Mouse (Mus musculus): ENCODE data around the gene Slain2.
"Not testable (repeated sequence)": the region's sequence is repeated elsewhere in the genome, so short reads cannot be mapped to it uniquely, and the experiment has no call there.

Gene Slain2

DNA sequence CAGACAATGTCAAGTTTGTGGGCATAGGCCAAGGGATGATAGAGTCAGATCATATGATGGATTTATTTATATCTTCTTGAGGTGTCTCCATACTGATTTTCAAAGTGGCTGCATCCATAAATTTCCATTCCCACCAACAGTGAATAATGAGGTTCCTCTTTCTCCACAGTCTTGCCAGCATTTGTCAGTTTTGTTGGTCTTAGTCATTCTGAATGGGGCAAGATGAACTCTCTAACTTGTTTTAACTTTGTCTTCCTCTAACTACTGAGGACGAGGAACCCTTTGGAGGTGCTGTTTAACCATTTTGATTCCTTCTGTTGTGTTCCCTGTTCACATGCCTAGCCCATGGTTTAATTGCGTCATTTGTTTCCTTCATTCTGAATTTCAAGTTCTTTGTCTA lies 36.1 kb downstream of the Slain2 start:
- DNase-seq (ENCODE audit: low spot score) = no peak

- no peak for DNase-seq (ENCODE audit: low spot score)
Measured at GRCm38 (mm10) chr5:72953996-72954604, 40.0 kb downstream of the Slain2 start.

- DNase-seq (ENCODE audit: low spot score) = no peak
Measured at GRCm38 (mm10) chr5:72957281-72957680, 43.2 kb downstream of the Slain2 start.

DNA sequence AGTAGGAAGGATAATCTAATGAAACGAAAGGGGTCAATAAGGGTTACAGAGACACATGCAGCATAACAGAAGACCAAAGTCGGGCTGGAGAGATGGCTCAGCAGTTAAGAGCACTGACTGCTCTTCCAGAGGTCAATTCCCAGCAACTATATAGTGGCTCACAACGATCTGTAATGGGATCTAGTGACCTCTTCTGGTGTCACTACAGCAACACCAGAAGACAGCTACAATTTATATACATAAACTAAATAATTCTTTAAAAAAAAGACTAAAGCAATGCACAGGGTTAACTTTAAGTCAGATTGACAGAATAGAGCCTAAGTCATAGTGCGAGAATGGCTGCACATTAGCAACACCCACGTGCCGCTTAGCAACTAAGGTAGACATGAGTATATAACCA lies 46.0 kb downstream of the Slain2 start:
- DNase-seq (ENCODE audit: low spot score) = no peak

DNA sequence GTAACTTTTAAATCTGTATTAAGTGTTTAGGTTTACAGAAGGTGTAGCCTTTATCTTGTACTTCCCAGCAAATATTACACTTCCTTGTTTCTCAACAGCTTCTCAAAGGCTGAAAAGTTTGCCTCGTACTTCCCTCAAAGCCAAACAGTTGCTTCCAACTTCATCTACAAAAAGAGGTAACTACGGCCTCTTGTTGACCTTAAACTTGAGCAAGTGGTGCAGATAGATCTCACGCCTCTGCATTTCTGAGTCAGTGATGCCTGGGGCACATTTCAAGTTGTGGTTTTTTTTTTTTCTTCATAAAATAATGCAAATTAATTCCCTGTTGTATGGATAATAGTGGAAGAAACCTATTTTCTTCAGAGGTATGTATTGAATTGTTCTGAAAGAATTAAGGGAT lies 51.6 kb downstream of the Slain2 start:
- DNase-seq (ENCODE audit: low spot score) = no peak

DNA sequence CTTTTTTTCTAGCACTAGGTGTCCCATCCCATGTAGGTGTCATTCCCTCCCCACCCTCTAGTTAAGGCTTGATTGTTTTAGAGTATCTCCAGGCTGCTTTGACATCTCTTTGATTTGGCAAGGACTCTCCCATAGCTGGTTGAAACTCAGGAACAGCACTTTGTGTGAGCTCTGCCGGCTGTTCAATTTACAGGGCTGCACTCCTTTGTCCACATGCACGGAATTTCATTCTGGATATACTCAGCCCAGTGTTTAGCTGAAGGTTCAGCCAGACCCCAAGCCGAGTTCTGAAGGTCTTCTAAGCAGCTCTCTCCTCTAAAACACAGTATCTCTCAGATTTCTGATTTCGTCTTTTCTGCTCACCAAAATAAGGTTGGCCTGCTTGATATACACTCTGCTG lies 58.3 kb downstream of the Slain2 start:
- DNase-seq (ENCODE audit: low spot score) = no peak

DNA sequence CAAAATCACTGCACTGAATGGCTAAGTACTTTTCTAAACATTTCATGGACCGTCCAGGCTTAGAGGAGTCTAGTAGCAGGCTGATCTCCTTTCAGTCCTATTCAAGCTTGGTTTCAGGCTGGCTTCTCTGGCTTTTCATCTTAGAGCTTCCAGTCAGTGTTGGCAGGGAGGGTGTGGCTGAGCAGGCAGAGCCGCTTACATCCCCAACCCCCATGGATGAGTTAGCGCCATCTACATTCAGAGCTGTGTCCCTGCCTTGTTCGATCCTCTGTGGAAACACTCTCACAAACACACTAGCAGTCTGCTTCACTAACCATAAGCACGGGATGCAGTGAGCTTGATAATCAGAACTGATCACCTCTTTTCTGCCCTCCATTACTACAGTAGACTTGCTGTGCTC lies 58.8 kb downstream of the Slain2 start:
- DNase-seq (ENCODE audit: low spot score) = peak; percentile 54

- no peak for DNase-seq (ENCODE audit: low spot score)
Measured at GRCm38 (mm10) chr5:72974602-72975001, 60.5 kb downstream of the Slain2 start, which contains the start of gene Gm10135. Gm10135 (minus strand) TSS chr5:72974702.

GRCm38 (mm10) chr5:72975996-72976395 lies 61.9 kb downstream of the Slain2 start:
- no peak for DNase-seq (ENCODE audit: low spot score)

DNA sequence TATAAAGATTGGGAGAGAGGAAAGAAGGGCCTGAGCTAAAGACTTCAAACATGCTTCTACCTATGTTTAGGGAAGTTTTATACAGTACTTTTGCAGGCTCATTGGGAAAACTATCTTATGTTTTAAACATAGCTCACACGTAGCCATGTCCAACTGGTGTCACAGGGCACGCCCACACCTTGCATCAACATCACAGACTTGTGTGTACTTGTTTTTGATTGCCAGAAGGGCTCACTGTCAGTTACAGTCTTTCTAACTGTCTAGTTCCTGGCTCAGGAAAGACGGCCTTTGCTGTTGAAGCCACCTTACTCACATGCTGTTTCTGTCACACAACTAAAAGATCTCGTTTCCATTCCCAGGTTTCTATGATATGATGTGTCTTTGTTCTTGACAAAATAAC lies 62.4 kb downstream of the Slain2 start:
- no peak for DNase-seq (ENCODE audit: low spot score)

GRCm38 (mm10) chr5:72984091-72984490 lies 70.0 kb downstream of the Slain2 start:
- peak; percentile 86 for DNase-seq (ENCODE audit: low spot score)

DNA sequence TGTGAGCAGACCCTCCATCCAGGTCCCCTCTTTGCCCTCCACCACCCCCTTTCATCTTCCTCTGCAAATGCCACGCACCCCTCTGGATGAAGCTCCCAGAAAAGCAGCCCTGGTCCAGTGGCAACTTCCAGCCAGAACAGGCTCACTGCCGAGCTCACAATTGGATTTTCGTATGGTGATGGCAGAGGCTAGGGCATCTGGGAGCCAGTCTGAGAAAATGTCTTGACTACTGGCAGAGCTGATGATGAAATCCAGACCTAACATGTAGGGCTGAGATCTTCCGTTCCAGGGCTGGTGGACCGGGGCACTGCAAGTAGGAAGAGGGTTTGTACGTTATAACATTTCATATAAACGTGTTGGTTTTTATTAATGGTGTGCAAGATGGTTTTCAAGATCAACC lies 73.7 kb downstream of the Slain2 start:
- no peak for DNase-seq (ENCODE audit: low spot score)

- no peak for DNase-seq (ENCODE audit: low spot score)
Measured at GRCm38 (mm10) chr5:72989756-72990155, 75.7 kb downstream of the Slain2 start.

DNA sequence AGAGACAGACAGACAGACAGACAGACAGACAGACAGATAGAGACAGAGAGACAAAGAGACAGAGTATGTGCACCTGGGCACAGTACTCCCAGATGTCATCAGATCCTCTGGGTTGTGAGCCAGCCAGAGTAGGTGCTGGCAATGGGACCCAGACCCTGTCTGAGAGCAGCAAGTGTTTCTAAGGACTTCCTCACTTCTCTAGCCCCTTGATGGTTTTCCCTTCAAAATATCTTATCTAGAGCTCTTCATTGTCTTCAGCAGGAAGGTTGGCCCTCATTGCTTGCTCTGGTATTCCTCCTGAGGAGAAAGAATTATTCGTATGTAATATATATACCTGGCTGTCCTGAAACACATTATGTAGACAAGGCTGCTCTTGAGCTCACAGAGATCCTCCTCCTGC lies 78.4 kb downstream of the Slain2 start:
- DNase-seq (ENCODE audit: low spot score) = no peak

GRCm38 (mm10) chr5:72994424-72994823 lies 80.3 kb downstream of the Slain2 start:
- DNase-seq (ENCODE audit: low spot score) = peak; percentile 26

- no peak for DNase-seq (ENCODE audit: low spot score)
Measured at GRCm38 (mm10) chr5:72994928-72995327, 80.8 kb downstream of the Slain2 start.

GRCm38 (mm10) chr5:72995379-72995778 lies 81.3 kb downstream of the Slain2 start:
- peak; percentile 51 for DNase-seq (ENCODE audit: low spot score)

DNA sequence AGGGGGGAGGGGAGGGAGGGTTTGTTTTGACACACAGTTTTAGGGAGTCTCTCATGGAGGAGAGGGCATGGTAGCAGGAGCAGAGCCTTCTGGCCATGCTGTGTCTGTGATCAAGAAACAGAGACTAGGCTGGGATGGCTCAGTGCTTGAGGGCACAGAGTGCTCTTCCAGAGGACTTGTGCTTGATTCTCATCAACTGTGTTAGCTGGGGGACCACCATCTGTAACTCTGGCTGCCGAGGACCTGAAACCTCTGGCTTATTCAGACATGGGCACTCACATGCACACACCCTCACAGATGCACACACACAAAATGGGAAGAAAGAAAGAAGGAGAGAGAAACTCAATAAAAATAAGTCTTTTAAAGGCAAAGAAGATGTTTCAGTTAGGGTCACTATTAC lies 84.4 kb downstream of the Slain2 start:
- DNase-seq (ENCODE audit: low spot score) = not testable (repeated sequence)

DNA sequence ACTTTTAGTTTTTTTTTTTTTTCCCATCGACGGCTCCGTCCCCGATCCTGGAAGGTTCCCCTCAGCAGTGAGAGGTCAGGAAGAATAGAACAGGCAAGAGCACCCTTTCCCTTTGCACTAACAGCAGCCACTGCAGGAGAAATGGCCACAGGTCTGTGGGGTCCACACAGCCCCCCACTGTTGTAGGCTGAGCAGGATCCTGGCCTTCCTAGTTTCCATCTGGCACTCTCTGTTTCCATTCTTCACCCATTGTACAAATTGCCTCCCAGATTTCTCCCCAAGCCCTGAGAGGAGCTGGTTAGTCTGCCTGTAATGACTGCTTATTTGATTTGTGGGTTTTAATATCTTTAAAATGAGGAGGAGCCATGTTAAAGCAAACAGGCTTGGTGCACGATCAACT lies 89.9 kb downstream of the Slain2 start:
- DNase-seq (ENCODE audit: low spot score) = no peak

DNA sequence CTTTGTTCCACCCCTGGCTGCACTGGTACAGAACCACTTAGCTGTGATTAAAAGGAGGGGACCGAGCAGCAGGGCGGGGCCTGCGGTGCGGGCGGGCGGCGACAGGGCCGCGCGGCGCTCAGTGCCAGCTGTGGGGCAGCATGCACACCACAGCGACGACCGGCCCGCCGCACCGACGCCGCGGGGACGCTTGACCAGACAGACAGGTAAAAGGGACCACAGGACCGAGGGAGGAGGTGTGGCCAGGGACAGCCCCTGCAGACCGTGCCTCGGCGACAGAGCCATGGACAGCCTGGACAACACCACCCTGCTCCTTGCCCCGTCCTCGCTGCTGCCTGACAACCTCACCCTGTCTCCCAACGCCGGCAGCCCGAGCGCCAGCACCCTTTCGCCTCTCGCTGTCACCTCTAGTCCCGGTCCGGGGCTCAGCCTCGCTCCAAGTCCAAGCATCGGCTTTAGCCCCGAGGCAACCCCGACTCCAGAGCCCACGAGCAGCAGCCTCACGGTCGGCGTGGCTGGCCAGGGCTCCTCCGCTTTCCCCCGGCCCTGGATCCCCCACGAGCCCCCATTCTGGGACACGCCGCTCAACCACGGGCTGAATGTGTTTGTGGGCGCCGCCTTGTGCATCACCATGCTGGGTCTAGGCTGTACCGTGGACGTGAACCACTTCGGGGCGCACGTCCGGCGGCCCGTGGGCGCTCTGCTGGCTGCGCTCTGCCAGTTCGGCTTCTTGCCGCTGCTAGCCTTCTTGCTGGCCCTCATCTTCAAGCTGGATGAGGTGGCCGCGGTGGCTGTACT lies 92.9 kb downstream of the Slain2 start, which contains the start of gene Slc10a4:
Slc10a4 (plus strand) TSS at position 100 of the 798 bp plus-strand sequence.
- peak; percentile 43 for DNase-seq (ENCODE audit: low spot score)

DNA sequence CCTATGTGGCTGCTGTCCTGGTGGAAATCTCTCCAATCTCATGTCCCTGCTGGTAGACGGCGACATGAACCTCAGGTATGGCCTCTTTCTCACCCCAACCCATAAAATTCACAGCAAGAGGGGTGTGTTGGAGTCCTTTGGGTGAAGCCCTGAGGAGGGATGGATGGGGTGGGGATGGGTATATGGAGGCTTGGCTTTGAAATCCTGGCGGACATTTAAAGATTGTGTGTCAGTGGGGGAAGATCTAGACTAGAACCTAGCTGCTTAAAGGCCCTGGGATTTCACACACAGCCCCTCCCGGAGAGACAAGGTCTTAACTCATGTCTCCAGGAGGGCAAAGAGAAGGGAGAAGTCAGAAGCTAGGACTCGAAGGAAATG lies 93.5 kb downstream of the Slain2 start:
- no peak for DNase-seq (ENCODE audit: low spot score)

DNA sequence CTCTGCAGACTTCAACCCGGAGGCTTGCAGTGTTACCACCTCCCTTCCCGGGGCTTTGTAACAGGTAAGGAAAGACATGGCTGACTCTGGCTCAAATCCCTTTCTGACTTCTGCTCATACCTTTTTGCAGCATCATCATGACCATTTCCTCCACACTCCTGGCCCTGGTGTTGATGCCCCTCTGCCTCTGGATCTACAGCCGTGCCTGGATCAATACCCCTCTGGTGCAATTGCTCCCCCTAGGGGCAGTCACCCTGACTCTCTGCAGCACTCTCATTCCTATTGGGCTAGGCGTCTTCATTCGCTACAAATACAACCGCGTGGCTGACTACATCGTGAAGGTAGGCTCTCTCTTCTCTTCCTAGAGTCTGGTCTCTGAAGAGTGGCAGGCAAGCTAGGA lies 94.1 kb downstream of the Slain2 start:
- peak; percentile 21 for DNase-seq (ENCODE audit: low spot score)

DNA sequence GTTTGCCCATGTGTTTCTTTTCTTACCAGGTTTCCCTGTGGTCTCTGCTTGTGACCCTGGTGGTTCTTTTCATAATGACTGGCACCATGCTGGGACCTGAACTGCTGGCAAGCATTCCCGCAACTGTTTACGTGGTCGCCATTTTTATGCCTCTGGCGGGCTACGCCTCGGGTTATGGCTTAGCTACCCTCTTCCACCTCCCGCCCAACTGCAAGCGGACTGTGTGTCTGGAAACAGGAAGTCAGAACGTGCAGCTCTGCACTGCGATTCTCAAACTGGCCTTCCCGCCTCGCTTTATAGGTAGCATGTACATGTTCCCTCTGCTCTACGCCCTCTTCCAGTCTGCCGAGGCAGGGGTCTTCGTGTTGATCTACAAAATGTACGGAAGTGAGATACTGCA lies 97.7 kb downstream of the Slain2 start:
- DNase-seq (ENCODE audit: low spot score) = not testable (repeated sequence)
